Mouse (Mus musculus) heart, postnatal 10 days (tissue): ENCODE measurements at regions not wholly inside any gene's neighbourhood (a gene's known extent, or its start where the extent isn't known, plus 50 kb on each side); places are given as distances from the start of the nearest gene placed in this dataset.

ENCODE experiments used
- DNase-seq, 2 experiments: peaks; one replicate each; pipeline ENCODE4 v3.0.0; 2021
- intact Hi-C: fragments of 180-260 bp; cut with DNase I; formaldehyde crosslinking; loops from one replicate; pipeline ENCODE4 v1.15.1; 2025

DNA sequence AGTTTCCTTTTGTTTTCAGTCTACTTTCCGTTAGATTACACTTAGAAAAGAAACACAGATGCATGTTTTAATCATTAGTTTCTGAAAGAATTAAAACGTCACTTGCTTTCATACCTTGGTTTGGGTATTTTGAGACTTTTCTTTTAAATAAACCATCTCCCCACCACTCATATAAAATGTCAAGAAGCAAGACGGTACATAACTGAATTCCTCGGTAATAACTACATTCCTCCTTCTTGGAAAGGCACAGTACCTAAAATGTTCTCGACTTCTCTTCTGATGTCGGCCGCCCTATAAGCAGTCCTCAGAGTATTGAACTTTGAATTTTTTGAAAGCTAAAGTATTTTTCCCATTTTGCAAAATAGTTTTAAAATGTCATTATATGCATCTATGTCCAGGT is 430.1 kb upstream of the Ccnh start:
- DNase-seq = no peak
- intact Hi-C loops = loop anchor here (2.0 to 5.0 kb wide), 2 partner anchors 72 to 412 kb away; no protein-coding TSS in a partner anchor

DNA sequence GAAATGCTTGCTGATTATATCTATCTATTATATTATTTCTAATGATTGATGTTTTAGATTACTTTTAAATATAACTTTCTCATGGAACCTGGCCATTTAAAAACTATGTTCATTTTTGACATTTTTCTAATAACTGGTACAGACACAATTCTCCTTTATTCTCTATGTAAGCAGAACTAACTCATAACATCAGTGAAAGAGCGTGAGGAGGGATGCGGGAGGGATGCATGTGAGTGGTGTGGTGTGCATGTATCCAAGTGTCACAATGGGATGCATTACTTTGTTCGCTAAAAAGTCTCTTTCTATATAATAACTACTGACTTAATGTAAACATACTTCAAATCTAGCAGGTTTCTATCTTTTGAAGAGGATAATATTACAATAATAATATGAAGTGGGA is 428.7 kb upstream of the Ccnh start:
- intact Hi-C loops = no loop called here
- DNase-seq = no peak

DNA sequence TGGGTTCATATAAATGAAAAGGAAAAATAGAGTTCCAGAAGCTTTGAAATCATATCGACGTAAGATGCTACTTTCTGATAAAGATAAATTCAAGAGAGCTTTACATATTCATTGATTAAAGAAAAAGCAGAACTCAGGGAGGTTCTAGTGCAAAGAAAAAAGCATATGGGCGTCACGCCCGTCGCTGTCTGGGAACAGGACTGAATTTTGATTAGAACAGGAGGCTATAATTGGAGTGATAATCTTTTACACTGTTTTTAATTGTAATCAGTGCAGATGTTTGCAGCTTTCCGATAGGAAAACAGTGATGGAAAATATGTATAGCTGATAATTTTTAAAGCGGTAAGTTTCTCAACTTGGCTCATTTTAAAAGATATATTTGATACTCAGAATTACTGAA is 428.2 kb upstream of the Ccnh start:
- intact Hi-C loops = no loop called here
- no peak for DNase-seq

DNA sequence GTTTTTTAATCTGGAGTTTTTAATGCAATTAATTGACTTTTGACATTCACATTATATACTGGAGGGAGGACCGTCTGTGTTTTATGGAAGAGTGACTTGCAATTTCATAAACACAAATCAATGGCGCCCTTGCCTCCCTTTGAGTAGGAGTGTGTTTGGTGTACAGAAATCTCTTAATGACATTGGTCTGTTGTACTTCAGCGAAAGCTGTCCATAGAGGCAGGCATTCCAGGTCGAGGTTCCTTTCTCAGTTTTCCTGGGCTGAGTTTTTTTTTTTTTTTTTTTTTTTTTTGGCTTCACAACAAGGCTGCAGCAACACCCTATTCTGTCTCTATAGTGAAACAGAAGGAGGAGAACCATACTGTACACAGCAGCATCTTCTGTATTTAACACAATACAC is 427.4 kb upstream of the Ccnh start:
- no peak for DNase-seq
- intact Hi-C loops = no loop called here

DNA sequence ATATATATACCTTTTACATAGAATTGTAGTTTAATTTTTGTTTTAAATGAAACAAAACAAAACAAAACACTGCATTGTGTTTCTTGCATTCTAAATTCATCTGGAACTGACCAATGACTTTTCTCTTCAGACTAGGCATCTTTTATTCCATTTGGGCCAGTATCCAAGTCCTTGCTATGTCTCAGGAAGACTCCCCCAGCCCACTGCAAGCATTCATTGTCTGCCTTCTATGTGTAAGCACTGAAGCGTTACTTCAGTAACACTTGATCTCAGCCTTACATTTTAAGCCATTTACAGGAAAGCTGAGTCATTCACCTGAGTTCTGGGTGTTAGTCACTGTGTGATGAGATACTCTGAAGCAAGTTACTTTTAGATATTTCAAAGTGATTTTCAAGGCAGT is 425.3 kb upstream of the Ccnh start:
- no peak for DNase-seq
- intact Hi-C loops = no loop called here

DNA sequence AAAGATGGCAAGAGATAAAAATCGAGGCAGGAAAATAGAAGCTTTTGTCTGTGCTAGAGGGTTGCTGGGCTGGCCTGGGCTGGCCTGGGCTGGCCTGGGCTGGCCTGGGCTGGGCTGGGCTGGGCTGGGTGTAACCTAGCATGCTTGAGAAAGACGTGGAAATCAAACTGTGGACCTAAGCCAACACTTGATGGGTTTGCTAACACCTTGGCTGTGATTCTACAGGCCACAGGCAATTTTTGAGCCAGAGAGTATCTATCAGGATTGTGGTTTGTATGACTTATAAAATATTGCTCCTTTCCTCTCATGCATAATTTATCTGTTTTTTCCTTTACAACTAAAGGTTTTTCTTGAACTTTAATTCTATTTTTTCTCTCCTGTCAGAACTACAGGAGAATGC is 417.3 kb upstream of the Ccnh start:
- no peak for DNase-seq
- intact Hi-C loops = no loop called here

DNA sequence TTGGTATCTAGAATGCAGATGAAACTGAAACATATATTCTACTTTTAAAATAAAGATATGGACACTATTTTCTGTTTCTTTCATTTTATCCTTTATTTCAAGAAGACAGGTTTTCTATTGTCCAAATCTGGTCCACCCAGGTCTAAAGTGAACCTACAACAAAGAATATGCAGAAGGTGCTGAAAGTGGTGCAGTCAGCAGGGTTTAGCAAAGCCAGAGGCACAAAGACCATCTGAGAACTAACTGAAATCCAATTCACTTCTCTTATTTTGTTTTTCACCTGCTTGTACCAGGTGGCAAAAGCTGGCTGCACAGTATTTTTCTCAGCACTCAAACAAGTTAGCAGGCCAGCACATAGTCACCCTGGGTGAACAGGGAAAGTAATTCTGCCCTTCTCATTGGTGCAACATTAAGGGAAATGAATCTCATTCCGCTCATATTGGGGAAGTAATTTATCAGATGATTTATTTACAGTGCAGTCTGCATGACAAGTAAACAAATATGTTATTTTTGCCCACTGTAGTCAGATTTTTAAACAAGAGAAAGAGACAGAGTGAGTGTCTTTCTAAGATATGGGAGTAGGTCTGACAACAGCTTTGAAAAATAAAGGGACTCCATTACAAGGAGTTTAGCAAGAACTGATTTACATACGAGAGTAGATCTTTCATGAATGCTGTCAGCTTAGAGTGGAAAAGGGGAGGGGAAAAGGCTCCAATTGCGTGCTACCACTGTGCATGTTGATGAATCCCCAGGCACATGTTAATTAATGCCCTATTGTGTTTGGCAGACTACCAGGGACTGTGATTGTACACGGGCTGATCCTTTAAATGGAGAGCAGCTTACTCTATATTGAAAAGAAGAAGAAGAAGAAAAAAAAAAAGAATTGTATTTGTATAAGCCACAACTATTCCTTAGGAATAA is 405.9 kb upstream of the Ccnh start:
- no peak for DNase-seq
- intact Hi-C loops = no loop called here

DNA sequence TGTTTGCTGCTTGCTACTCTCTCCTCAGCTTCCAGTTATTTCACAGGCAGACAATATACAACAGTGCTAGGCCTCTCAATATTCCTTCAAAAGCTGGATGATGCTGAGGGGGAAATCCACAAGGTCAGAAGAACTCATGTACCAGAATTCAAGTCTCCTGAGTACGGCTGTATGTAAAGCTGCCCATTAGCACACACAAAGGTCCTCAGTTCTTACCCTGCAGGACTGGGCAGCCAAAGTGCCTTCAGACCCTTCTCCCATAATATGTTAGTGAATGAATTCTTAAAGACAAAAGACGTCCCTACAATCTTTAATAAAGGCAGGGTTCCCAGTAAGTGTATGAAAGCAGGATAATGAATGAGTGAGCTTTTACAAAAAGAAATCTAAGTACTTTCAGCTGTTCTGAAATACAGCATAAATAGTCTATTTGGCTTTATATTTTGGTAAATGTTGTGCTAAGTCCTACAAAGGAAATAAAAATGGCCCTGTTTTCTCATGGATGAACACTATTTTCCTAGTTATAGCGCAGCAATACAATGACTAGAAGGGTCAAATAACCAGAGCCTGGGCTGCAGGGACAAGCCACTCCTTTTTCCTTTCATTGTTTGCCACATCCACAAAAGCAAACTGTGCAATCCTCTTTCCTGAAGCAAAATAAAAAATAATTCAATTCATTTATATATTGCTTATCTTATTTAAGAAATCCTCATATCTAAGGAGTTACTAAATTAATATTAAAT is 384.8 kb upstream of the Ccnh start:
- intact Hi-C loops = no loop called here
- DNase-seq = no peak

DNA sequence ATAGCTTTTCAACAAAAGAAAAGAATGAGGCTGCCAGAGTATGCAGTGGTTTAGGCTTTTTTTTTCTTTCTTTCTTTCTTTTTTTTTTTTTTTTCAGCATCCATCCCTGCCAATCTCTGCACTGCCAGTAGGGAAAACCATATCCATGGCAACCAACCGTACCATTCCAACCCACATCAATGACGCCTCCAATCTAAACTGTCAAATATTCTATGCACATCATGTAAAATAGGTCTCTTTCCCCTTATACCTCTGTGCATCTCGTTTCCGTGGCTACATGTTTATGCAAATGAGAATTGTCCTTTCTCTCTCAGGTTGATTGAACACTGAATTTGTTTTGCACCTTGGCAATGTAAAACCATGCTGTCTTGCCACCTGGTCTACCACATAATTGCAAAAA is 384.0 kb upstream of the Ccnh start:
- intact Hi-C loops = no loop called here
- DNase-seq = no peak

DNA sequence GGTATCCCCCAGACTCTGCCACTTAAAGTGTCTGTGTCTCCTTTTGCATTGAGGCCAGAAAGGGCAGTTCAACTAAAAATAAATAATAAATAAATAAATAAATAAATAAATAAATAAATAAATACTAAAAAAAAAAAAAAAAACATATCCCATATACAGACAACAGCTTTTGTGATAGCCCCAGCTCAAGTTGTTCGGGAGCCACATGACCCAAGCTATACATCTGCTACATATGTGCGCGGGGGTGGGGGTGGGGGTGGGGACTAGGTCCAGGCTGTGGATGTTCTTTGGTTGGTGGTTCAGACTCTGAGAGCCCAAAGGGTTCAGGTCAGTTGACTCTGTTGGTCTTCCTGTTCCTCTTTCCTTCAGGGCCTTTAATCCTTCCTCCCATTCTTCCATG is 379.6 kb upstream of the Ccnh start:
- DNase-seq = no peak
- intact Hi-C loops = no loop called here
